Mouse (Mus musculus): ENCODE measurements around the gene Bloc1s3.

The Bloc1s3 gene

DNA sequence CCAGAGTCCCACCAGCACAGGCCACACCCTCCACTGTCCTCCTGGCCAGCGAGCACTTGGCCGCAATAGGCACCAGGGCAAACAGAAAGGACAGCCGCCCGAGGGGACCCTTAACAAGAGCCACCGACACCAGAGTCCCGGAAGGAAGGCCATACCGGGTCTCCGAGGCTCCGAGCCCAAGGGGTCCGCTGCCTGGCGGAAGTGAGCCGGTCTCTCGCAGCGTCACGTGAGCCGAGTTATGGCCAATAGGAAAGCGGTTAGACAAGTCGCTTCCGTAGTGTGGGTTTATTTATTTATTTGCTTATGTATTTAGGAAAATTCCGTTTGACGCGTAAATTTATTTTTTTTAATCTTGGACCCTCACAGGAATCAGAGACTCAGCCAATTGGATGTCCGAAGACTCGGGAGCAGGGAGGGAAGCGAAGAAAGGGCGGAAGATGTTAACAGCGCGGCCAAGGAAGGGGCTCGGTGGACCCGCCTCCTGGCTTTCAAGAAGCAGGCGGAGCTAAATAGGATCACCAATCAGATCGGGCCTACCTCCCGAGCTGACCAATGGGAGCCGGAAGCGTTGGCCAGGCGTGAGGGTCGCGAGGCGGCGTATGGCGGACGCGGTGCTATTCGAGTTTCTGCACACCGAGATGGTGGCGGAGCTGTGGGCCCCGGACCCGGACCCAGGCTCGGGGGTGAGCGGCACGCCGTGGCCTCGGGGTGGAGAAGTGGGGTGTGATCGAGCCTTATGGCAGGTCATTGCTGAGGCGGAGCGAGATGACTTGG lies at the start of gene Bloc1s3, which contains the start of gene Trappc6a:
TSS of gene Bloc1s3 (minus strand) at position 218 of the 774 bp plus-strand sequence.
TSS of gene Trappc6a (plus strand) at position 246 of the 774 bp plus-strand sequence.
- DNase-seq (ENCODE audit: low spot score): peak; percentile 84

DNA sequence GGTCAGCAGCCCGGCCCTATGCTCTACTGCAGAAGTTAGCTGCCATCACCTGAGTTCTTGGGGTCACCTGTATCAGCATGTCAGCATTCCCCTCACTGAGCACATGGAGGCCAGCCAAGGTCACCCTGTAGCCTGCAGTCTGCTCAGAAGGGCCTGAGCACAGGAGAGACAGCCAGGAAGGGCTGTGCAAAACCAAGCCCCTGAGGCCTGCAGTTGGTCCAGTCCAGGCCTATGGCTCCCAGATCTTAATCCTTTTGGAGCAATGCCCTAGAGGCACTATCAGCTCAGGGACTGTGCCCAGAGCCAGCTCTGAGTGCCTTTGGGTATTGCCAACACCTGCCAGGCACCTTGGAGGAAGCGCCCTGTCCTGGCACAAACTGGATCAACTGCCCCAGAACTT lies 48.9 kb upstream of the Bloc1s3 start:
- DNase-seq (ENCODE audit: low spot score): no peak

DNA sequence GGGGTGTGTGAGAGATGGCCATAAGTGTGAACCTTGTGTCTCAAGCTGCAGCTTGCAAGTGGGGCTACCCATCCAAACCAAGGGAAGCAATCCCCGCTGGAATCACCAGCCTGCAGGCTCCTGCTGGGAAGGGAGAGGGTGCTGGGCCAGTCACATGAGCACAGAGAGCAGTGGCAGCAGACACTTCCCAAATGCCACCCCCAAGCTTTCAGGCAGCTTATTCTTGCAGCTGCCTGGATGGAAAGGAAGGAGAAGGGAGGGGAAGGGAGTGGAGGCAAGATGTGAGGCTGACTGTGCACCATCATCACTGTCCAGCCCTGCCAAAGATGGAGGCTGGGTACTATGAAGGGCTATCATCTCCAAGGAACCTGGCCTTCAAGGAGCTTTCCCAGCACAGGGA lies 46.0 kb upstream of the Bloc1s3 start:
- no peak for DNase-seq (ENCODE audit: low spot score)

DNA sequence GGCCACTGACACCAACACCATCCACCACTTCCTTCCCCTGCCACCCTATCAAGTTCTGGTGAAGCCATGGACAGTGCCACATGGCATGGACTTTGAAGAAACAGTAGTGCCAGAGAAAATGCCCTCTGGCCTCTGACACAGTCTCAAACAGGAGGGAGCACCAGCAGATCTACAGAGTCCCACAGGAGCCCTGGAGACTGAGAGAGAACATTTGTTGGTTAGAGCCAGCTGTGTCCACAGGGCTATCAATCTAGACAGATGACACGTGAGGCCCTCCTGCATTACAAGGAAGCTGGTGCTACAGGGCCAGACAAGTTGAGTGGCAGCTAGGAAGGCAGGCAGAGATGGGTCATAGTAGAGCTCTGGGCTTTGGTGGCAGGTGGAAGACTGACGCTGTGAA lies 44.3 kb upstream of the Bloc1s3 start:
- no peak for DNase-seq (ENCODE audit: low spot score)

DNA sequence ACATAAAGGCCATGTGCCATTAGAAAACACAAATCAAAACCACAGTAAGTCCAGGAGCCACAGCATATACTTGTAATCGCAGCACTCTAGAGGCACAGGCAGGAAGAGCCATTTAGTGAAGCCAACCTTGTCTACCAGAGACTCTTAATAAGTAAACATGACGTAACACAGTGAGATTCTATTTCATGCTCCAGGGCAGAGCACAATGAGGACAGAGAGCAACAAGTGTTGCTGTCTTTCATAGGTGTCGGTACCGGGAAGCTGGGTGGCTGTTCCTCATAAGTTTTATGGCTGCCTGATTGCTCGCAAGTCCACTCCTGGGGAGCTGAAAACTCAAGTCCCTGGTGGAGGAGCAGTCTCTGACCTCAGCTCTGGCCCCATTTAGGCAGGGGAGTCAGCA lies 43.5 kb upstream of the Bloc1s3 start:
- DNase-seq (ENCODE audit: low spot score): no peak

DNA sequence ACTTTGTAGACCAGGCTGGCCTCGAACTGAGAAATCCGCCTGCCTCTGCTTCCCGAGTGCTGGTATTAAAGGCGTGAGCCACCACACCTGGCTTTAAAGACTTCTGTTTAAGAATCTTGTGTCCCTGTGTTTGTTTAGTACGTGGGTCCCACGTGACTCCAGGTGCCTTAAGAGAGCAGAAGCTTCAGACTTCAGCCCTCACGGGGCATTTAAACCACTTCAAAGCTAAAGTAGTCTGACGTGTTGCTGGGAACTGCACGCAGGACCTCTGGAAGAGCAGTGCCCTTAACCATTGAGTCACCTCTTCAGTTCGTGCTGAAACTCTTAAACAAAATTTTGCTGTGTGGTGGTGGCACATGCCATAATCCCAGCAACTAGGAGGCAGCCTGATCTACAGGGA lies 41.2 kb upstream of the Bloc1s3 start:
- peak; percentile 46 for DNase-seq (ENCODE audit: low spot score)

DNA sequence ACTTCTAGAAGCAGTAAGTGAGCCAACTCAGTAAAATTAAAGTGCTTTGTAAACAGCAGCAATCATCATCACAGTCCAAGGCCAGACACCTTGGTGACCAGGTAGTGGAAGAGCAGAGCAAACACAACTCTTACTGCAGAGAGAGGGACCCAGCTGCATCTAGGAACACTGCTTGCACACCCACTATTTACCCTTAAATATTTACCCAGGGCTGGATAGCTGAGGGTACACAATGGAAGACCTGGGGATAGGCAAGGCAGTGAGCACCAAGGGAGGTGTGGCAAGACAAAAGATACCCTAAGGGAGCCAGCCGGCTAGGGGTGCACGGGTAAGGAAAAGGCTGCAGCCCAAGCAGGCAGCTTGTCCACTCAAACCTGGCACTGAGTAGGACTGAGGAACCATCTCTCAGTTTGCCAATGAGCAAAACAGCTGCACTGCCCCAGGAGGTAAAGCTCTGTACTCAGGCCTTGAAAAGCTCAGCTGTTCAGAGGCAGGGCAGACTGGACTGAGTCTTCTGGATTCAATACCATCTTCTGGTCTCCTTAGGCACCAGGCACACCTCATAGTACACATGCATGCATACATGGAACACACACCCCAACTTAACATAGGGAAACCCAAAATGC lies 39.3 kb upstream of the Bloc1s3 start:
- no peak for DNase-seq (ENCODE audit: low spot score)

DNA sequence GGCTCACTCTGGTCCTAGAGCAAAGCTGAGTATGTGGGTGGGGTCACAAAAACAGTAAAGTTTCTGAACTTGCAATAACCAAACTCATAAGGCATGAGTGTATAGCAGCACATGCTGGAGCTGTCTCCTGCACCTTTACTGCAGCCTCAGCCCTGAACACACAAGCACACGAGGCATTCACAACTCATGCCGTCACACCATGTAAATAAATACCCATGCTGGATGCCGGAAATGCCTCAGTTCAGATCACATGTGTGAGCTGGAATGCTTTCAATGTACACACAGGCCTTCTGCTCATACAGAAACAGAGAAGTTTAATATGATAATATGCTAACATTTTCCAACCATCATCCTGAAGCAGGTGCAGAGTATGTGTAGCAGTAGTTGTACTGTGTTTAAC lies 37.8 kb upstream of the Bloc1s3 start:
- no peak for DNase-seq (ENCODE audit: low spot score)

DNA sequence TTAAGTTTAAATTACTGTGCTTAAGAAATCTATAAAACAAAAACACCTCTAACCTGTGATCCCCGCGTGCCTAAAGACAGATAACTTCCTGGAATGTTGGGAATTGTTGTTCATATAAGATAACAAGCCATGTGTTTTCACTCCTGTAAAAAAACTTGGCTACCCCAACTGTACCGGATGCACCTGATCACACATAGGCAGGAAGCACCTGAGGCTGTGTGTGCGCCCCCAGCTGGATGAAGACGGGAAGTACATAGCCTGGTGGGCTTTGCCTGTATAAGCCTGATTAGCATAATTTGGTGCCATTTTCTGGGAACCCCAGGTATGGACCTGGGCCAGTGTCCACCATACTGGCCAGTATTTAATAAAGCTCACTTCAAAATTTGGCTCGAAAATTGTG lies 35.4 kb upstream of the Bloc1s3 start:
- DNase-seq (ENCODE audit: low spot score): peak; percentile 66

DNA sequence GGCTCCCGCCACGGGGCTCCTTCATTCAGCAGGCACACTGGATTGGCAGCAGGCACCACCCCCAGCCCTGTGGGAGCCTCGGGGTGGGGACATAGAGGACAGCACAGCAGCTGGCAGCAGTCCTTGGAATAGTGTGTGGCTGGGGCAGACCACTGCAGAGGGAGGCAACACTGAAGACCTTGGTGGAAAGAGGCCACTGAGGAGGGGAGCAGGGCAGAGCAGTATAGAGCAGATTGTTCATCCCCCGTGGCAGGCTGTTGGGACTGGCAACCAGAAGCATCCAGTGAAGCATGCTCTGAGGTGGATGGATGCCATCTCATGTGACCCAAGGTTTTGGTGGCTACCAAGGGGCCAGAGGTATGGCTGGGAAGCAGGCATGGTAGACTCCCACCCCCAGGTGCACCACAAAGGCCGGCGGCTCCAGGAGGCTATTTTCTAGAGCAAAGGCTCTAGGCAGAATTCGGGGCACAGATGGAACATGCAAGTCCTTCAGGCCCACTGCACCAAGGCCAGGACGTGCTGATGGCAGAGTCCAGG lies 34.1 kb upstream of the Bloc1s3 start:
- no peak for DNase-seq (ENCODE audit: low spot score)

GRCm38 (mm10) chr7:19541681-19542154 lies 33.6 kb upstream of the Bloc1s3 start:
- DNase-seq (ENCODE audit: low spot score): no peak

DNA sequence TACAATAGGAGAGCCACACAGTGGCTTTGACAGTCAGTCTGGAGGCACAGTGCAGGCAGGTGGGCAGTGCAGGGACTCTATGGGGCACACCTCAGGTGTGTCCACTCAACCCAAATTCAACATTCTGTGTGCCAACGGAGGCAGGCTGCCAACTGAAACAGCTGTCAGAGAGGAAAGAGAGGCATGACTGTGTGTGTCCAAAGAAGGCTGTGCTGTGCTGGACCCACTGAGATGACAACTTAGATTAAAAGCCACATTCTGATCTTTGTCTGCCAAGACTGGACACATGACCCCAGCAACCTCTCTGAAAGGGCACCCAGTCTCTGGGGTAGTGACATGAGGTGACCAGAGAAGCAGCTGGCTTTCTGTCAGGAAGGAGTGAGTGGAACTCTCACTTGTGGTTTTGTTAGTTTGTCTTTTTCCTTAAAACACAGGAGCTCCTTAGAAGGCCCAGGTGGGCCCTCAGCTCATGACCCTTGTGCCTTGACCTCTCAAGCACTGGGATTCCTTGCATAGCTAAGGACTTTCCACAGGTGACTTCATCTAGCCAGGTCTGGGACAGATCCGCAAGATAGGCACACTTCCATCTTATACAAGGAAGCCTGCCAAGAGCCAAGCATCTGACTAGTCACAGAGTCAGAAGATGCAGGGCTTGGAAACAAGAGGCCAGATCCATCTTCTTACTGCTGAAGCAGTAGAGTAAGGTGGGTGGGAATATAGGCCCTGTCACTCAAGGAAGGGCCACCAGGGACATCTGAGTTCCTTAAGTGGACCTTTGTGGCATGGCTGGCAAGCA lies 32.8 kb upstream of the Bloc1s3 start:
- DNase-seq (ENCODE audit: low spot score): no peak

GRCm38 (mm10) chr7:19534676-19535075 lies 26.5 kb upstream of the Bloc1s3 start:
- DNase-seq (ENCODE audit: low spot score): no peak

GRCm38 (mm10) chr7:19532240-19532639 lies 24.1 kb upstream of the Bloc1s3 start:
- no peak for DNase-seq (ENCODE audit: low spot score)

GRCm38 (mm10) chr7:19531077-19531476 lies 22.9 kb upstream of the Bloc1s3 start:
- no peak for DNase-seq (ENCODE audit: low spot score)

DNA sequence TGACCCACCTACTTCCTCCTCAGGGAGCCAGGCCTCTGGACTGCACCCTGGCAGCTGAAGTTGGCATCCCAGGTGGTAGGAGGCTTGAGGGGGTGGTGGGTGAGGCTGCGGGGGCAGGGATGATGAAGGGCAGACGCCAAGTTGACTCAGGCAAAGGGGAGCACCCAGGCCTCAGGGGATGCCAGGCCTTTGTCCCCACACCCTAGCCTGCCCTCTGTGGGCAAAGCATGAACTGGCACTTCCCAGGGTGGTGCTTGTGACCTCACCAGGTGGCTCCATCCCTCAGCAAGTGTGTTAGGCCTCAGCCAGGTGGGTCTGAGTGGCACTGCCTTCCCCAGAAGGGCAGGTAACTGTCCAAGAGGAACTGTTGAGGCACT lies 16.9 kb upstream of the Bloc1s3 start:
- no peak for DNase-seq (ENCODE audit: low spot score)

GRCm38 (mm10) chr7:19524420-19525104 lies 16.4 kb upstream of the Bloc1s3 start:
- no peak for DNase-seq (ENCODE audit: low spot score)

DNA sequence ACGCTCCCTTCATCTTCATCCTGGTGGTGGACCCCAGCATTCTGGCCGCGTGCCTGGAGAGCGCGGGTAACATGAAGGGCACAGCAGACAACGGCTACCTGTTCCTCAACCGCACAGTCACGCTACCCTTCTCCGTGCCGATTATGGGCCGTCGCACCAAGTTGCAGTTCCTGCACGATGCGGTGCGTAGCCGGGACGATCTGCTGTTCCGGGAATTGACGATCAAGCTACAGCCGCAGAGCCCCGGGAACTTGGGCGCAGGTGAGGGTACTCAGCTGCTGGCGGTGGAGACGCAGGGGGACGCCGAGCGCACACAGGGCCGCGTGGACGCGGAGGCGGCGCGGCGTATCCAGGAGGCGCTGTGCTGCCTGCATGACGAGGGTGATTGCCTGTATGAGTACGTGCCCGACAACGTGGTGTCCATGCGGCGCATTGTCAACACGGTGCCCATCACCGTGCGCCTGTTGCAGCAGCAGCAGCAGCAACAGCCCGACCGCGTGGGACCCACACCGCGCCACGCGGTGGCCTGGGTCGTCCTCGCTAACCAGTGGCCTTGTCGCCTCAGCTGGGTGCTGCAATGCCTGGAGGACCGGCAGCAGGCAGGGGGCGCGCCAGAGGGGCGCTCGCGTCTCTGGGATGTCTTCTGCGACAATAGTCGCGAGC lies 15.7 kb upstream of the Bloc1s3 start:
- peak; percentile 16 for DNase-seq (ENCODE audit: low spot score)

DNA sequence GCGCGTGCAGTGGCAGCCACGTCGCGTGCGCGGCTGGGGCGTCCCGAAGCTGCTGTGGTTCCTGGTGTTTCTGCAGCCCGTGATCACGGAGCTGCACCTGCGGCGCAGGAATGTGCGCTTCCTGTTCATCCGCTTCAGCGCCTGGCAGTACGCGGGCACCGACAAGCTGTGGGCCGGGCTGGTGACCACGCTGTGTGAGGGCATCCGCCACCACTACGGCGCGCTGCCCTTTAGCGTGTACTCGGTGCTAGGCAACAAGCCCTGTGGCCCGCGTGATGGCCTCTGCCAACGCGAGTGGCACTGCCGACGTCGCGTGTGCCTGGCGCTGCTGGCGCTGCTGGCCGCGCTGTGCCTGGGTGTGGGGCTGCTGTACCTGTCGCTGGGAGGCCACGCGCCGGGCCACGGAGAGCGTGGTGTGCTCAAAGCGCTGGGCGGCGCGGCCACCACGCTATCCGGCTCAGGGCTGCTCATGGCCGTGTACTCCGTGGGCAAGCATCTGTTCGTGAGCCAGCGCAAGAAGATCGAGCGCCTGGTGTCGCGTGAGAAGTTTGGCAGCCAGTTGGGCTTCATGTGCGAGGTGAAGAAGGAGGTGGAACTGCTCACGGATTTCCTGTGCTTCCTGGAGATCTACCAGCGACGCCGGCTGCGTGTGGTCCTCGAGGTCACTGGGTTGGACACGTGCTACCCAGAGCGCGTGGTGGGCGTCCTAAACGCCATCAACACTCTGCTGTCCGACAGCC lies 15.0 kb upstream of the Bloc1s3 start:
- no peak for DNase-seq (ENCODE audit: low spot score)

- DNase-seq (ENCODE audit: low spot score): no peak
Measured at GRCm38 (mm10) chr7:19520032-19520431, 11.9 kb upstream of the Bloc1s3 start.

Data from T-cell, adult 2 months (primary cell).